14 mouse cellular contexts compared by ENCODE assay signal in genomic region chr6:134276954-134277353, GRCm38 (mm10).
"Had no signal": no experiment of that assay in that cellular context is flagged by ENCODE, and none has a peak within 500 bp of the region (broad histone marks: within the 10 kb centered on the region; RNA-seq: fewer than 3 reads in every experiment).

No protein-coding gene starts in this region.

- H3K4me1 ChIP-seq: midbrain, embryonic 15.5 days had no signal

- H3K9ac ChIP-seq: limb, embryonic 13.5 days; liver, embryonic 14.5 days; midbrain, embryonic 15.5 days had no signal

- H3K4me2 ChIP-seq: limb, embryonic 13.5 days; midbrain, embryonic 11.5 days; midbrain, embryonic 15.5 days had no signal

- ATAC-seq: midbrain, embryonic 15.5 days had no signal

- H3K27ac ChIP-seq: limb, embryonic 13.5 days; liver, embryonic 14.5 days; midbrain, embryonic 15.5 days; stomach, postnatal 0 days had no signal

- H3K36me3 ChIP-seq: midbrain, embryonic 15.5 days had no signal

- DNase-seq: kidney, adult 18-20 months; kidney, postnatal 25 days; left cerebral cortex, postnatal 4 days; lung, adult 18-20 months; lung, postnatal 36 days; right cerebral cortex, postnatal 25 days; thymus, adult 18-20 months; thymus, postnatal 14 days had no signal

- H3K9me3 ChIP-seq: limb, embryonic 13.5 days; megakaryocyte, embryonic 14.5 days; midbrain, embryonic 15.5 days had no signal

- H3K27me3 ChIP-seq: limb, embryonic 13.5 days; midbrain, embryonic 15.5 days had no signal

- H3K4me3 ChIP-seq: limb, embryonic 13.5 days; megakaryocyte, embryonic 14.5 days; midbrain, embryonic 15.5 days had no signal
